Mouse (Mus musculus): ENCODE measurements around the gene Ffar1.
"Not testable (repeated sequence)": the region's sequence is repeated elsewhere in the genome, so short reads cannot be mapped to it uniquely, and the experiment has no call there.

Ffar1 gene

DNA sequence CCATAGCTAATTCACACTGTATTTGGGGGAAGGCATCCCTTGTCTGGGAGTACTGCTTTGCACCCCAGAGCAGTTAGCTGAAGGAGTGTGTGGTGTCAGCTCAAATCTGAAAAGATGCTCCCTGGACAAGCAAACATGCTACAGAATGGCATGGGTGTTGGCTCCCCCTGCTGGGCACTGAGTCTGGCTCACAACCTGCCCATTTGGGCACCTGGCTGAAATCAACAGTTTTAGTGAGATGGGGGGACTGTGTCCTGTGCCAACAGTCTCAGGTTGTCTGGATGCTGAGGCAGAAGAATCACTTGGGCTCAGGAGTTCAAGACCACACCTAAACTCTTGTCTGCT, 2.1 kb downstream of the Ffar1 start:
- in situ Hi-C loops (cut with MboI; ENCODE audit: low pct_unique_long_range_greater_than_20kb in 1 of 2, low sequenced_read_pairs in 2 of 2, unreplicated experiment in 1 of 2): no loop called here

GRCm38 (mm10) chr7:30857746-30858145, 3.6 kb downstream of the Ffar1 start:
- in situ Hi-C loops (cut with MboI; ENCODE audit: low pct_unique_long_range_greater_than_20kb in 1 of 2, low sequenced_read_pairs in 2 of 2, unreplicated experiment in 1 of 2): no loop called here

DNA sequence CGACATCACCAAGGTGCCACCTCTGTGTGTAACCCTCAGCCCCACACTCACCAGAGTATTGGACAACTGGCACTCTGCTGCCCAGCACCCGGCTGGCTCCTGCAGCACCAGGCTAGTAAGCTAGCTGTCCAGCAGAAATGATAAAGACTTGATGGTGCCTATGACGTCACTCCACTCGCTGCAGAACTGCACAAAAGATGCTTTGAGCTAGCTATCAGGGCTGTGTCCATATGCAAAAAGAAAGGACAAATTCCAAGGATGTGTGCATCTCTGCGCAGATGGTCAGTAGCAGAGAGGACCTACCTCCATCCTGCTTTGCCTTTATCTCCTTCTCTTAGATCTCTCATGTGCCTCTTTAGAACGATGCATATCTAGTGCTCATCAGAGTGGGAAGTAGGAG, 5.3 kb downstream of the Ffar1 start, which contains the start of gene Ffar3:
Ffar3 (minus strand) TSS at position 101 of the 400 bp plus-strand sequence.
- in situ Hi-C loops (cut with MboI; ENCODE audit: low pct_unique_long_range_greater_than_20kb in 1 of 2, low sequenced_read_pairs in 2 of 2, unreplicated experiment in 1 of 2): no loop called here

- in situ Hi-C loops (cut with MboI; ENCODE audit: low pct_unique_long_range_greater_than_20kb in 1 of 2, low sequenced_read_pairs in 2 of 2, unreplicated experiment in 1 of 2): no loop called here
Observed at GRCm38 (mm10) chr7:30851421-30851820, 9.9 kb downstream of the Ffar1 start.

DNA sequence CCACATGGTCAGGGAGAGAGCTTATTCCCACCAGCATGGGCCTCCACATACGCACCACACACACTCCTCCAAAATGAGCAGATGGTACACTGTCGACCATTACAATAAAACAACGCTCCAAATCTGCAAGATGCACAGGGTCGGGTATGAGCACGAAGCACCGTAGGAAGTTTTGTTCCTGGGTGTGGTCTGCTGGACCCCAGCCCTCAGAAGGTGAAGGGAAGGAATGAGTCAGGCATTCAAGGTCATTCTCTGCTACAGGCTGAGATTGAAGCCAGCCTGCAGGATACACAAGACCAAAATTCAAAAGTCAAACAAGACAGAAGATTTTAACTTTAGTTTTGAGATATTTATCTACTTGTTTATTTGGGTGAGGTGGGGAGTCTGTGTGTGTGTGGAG, 13.4 kb downstream of the Ffar1 start:
- in situ Hi-C loops (cut with MboI; ENCODE audit: low pct_unique_long_range_greater_than_20kb in 1 of 2, low sequenced_read_pairs in 2 of 2, unreplicated experiment in 1 of 2): no loop called here

DNA sequence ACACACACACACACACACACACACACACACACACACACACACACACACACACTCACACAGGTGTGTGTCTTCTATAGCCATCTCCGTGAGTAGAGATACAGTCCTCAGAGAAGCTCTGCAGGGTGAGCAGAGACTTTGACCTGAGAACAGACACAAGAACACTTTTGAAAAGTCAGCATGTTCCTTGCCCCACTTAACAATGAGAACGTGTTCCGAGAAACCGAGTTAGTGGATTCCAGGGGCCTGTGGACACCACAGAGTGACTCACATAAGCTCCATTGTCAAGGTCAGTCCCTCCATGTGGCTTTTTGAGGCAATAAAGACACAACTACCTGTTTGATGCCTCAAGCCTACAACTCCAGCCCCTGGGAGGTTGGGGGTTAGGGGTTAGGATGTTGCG, 14.0 kb downstream of the Ffar1 start:
- in situ Hi-C loops (cut with MboI; ENCODE audit: low pct_unique_long_range_greater_than_20kb in 1 of 2, low sequenced_read_pairs in 2 of 2, unreplicated experiment in 1 of 2): no loop called here

DNA sequence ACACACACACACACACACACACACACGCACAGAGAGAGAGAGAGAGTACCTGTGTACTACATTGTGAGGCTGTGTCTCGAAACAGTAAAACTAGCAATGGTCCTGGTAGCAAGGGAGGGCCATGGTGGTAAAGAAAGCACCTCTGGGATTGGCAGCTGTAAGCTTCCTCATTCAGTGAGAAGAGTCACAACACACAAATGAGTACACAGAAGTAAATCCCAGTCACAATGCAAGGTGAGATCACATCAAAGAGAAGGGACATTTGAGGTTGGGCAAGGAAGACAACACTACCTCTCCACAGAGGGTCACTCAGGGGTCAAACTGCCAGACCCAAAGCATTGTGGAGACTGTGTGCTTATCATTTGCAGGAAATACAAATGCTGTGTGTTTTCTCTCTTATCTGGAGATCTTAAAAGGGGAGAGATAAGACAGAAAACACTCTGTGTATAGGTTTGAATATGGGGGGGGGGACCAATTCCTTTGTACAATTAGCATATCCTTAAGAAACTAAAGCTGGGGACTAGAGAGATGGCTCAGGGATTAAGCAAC, 14.8 kb downstream of the Ffar1 start:
- in situ Hi-C loops (cut with MboI; ENCODE audit: low pct_unique_long_range_greater_than_20kb in 1 of 2, low sequenced_read_pairs in 2 of 2, unreplicated experiment in 1 of 2): no loop called here

GRCm38 (mm10) chr7:30844676-30845297, 16.6 kb downstream of the Ffar1 start:
- in situ Hi-C loops (cut with MboI; ENCODE audit: low pct_unique_long_range_greater_than_20kb in 1 of 2, low sequenced_read_pairs in 2 of 2, unreplicated experiment in 1 of 2): no loop called here

GRCm38 (mm10) chr7:30842092-30842491, 19.3 kb downstream of the Ffar1 start:
- in situ Hi-C loops (cut with MboI; ENCODE audit: low pct_unique_long_range_greater_than_20kb in 1 of 2, low sequenced_read_pairs in 2 of 2, unreplicated experiment in 1 of 2): no loop called here

GRCm38 (mm10) chr7:30841379-30841778, 20.0 kb downstream of the Ffar1 start:
- in situ Hi-C loops (cut with MboI; ENCODE audit: low pct_unique_long_range_greater_than_20kb in 1 of 2, low sequenced_read_pairs in 2 of 2, unreplicated experiment in 1 of 2): no loop called here

- in situ Hi-C loops (cut with MboI; ENCODE audit: low pct_unique_long_range_greater_than_20kb in 1 of 2, low sequenced_read_pairs in 2 of 2, unreplicated experiment in 1 of 2): no loop called here
Observed at GRCm38 (mm10) chr7:30840306-30840705, 21.1 kb downstream of the Ffar1 start.

DNA sequence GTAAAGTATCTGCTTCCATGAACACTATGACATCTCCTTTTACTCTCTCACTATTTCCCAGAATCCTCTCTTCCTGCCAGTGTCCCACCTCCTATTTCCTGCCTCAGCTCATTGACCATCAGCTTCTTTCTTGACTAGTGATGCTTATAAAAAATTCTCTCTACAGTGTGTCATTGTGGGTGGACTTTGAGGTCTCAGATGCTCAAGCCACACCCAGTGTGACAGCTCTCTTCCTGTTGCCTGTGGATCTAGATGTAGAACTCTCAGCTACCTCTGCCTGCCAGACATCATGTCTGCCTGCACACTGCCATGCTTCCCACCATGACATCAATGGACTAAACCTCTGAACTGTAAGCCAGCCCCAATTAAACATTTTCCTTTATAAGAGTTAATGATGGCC, 24.1 kb downstream of the Ffar1 start:
- in situ Hi-C loops (cut with MboI; ENCODE audit: low pct_unique_long_range_greater_than_20kb in 1 of 2, low sequenced_read_pairs in 2 of 2, unreplicated experiment in 1 of 2): no loop called here

DNA sequence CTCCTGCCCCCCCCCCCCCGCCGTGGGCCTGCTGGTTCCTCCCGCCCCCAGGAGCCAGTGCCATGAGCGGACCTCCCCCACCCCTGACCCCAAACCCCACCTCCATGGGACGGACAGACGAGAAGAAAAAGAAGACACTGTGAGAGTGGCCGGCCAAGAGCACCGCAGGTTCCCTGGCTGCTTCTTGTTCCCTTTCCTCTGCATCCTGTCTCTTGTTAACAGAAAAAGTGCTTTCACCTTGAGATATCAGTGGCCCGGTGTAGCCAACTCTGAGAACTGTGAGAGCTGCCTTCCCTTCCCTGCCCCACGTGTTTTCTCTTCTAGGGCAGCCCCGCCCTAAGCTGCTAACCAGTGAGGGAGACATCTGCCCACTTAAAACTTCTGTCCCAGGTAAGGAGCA, 28.7 kb downstream of the Ffar1 start:
- in situ Hi-C loops (cut with MboI; ENCODE audit: low pct_unique_long_range_greater_than_20kb in 1 of 2, low sequenced_read_pairs in 2 of 2, unreplicated experiment in 1 of 2): not testable (repeated sequence)

GRCm38 (mm10) chr7:30832261-30832660, 29.1 kb downstream of the Ffar1 start:
- in situ Hi-C loops (cut with MboI; ENCODE audit: low pct_unique_long_range_greater_than_20kb in 1 of 2, low sequenced_read_pairs in 2 of 2, unreplicated experiment in 1 of 2): no loop called here

DNA sequence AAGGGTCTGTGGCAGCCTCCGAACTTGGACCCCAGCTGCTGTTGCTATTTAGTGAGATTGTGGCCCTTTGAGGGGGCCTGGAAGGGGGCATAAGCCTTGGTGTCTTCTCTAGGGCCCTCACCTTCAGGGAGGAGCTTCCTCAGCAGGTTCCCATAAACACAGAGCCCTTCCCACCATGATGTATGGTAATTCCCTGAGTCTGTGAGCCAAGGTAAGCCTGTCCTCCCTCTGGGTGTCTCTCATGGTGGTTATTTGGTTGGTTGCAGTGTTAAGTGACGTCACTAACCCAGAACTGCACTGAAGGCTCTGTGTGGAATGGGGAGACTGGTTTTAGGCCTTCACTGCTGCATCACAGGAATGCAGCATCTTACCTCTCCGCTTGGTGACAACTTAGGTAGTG, 31.9 kb downstream of the Ffar1 start:
- in situ Hi-C loops (cut with MboI; ENCODE audit: low pct_unique_long_range_greater_than_20kb in 1 of 2, low sequenced_read_pairs in 2 of 2, unreplicated experiment in 1 of 2): no loop called here

DNA sequence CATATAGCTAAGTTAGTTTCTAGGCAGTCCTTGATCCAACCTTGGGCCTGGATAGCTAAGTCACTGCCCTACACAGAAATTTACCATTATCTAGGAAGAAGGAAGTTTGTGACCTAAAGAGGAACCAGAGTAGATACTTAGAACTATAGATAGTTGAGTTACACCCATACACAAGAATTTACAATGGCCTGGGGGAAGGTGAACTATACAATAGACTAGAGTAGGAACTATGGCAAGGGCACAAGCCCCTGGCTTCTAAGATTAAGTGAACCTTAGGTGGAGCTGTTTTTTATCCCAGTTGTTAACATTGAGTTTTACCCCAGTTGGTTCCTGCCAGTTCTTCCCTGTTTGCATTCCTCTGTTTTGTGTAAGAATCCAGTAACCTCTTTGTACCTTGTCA, 32.5 kb downstream of the Ffar1 start:
- in situ Hi-C loops (cut with MboI; ENCODE audit: low pct_unique_long_range_greater_than_20kb in 1 of 2, low sequenced_read_pairs in 2 of 2, unreplicated experiment in 1 of 2): not testable (repeated sequence)

GRCm38 (mm10) chr7:30826660-30827059, 34.7 kb downstream of the Ffar1 start:
- in situ Hi-C loops (cut with MboI; ENCODE audit: low pct_unique_long_range_greater_than_20kb in 1 of 2, low sequenced_read_pairs in 2 of 2, unreplicated experiment in 1 of 2): no loop called here

GRCm38 (mm10) chr7:30824306-30824705, 37.1 kb downstream of the Ffar1 start:
- in situ Hi-C loops (cut with MboI; ENCODE audit: low pct_unique_long_range_greater_than_20kb in 1 of 2, low sequenced_read_pairs in 2 of 2, unreplicated experiment in 1 of 2): no loop called here

- in situ Hi-C loops (cut with MboI; ENCODE audit: low pct_unique_long_range_greater_than_20kb in 1 of 2, low sequenced_read_pairs in 2 of 2, unreplicated experiment in 1 of 2): no loop called here
Observed at GRCm38 (mm10) chr7:30823675-30824074, 37.7 kb downstream of the Ffar1 start, which contains the start of gene Ffar2. Gene Ffar2 (minus strand): TSS chr7:30823775.

- in situ Hi-C loops (cut with MboI; ENCODE audit: low pct_unique_long_range_greater_than_20kb in 1 of 2, low sequenced_read_pairs in 2 of 2, unreplicated experiment in 1 of 2): no loop called here
Observed at GRCm38 (mm10) chr7:30821532-30821931, 39.8 kb downstream of the Ffar1 start.

Data from mouse embryonic stem cell (cell line).